Mouse (Mus musculus): ENCODE data around the gene Sox8.

DNA sequence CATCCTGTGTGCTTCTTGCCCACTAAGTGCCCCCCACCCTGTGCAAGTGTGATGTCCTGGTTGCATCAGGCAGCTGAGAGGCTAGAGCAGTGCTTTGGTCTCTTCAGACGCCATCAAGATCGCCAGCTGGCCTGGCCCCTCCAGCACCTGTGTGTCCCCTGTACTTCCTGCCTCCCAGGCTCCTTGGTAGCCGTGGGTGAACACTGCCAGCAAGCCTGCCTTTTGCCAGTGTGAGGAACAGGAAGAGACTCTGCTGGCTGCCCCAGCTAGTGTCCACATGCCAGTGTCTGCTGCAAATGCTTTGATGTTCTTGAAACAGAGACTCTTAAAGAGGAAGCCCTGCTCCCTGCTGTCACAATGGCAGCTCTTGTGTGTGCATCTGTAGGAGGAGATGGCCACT, 27.1 kb upstream of the Sox8 start:
- no peak for TF ChIP-seq POLR2A (IDR thresholded peaks at IDR 0.05; ENCODE audit: insufficient read depth, low read depth, low read length)
- no peak for TF ChIP-seq CTCF (IDR thresholded peaks at IDR 0.05; ENCODE audit: insufficient read depth, low read depth, low read length)
